Mouse (Mus musculus) induced T-regulatory cell, adult 2 months (primary cell): ENCODE results near the gene Cxcl10.
A peak's percentile ranks its signal among the peaks of the same experiment; 100 is the strongest.
"Not testable (repeated sequence)": the region's sequence is repeated elsewhere in the genome, so short reads cannot be mapped to it uniquely, and the experiment has no call there.

ENCODE experiments used
- DNase-seq: peaks from one replicate; pipeline ENCODE4 v3.0.0-alpha.2; 2012; ENCODE audit warnings: low read depth

Cxcl10 gene

GRCm38 (mm10) chr5:92369151-92369994 is 20.7 kb upstream of the Cxcl10 start:
- no peak for DNase-seq

- no peak for DNase-seq
These were observed 19.7 kb upstream of the Cxcl10 start for GRCm38 (mm10) chr5:92368392-92368791.

- no peak for DNase-seq
These were observed 17.9 kb upstream of the Cxcl10 start for GRCm38 (mm10) chr5:92366565-92366964.

- DNase-seq = no peak
These were observed 16.5 kb upstream of the Cxcl10 start for GRCm38 (mm10) chr5:92365146-92365705.

- no peak for DNase-seq
These were observed 15.3 kb upstream of the Cxcl10 start for GRCm38 (mm10) chr5:92364011-92364410.

- no peak for DNase-seq
These were observed 14.5 kb upstream of the Cxcl10 start for GRCm38 (mm10) chr5:92363179-92363578.

GRCm38 (mm10) chr5:92358767-92359455 is 10.2 kb upstream of the Cxcl10 start:
- no peak for DNase-seq

- DNase-seq = no peak
These were observed 9.3 kb upstream of the Cxcl10 start for GRCm38 (mm10) chr5:92358033-92358432.

- DNase-seq = peak; percentile 83
These were observed 4.8 kb upstream of the Cxcl10 start for GRCm38 (mm10) chr5:92353517-92353916.

GRCm38 (mm10) chr5:92352716-92353115 is 4.0 kb upstream of the Cxcl10 start:
- DNase-seq = not testable (repeated sequence)

- DNase-seq = no peak
These were observed 1.0 kb upstream of the Cxcl10 start for GRCm38 (mm10) chr5:92349731-92350130.

- no peak for DNase-seq
These were observed 3.7 kb downstream of the Cxcl10 start for GRCm38 (mm10) chr5:92345006-92345405.

GRCm38 (mm10) chr5:92340606-92341005 is 8.1 kb downstream of the Cxcl10 start:
- DNase-seq = no peak

- DNase-seq = peak; percentile 43
These were observed 11.9 kb downstream of the Cxcl10 start for GRCm38 (mm10) chr5:92336743-92337142.

GRCm38 (mm10) chr5:92332359-92332840 is 16.3 kb downstream of the Cxcl10 start:
- no peak for DNase-seq

GRCm38 (mm10) chr5:92331635-92332338 is 16.9 kb downstream of the Cxcl10 start, which contains the start of gene Art3:
Gene Art3 (plus strand): TSS chr5:92331827.
- DNase-seq = no peak

GRCm38 (mm10) chr5:92331122-92331521 is 17.6 kb downstream of the Cxcl10 start:
- DNase-seq = no peak

GRCm38 (mm10) chr5:92327929-92328328 is 20.8 kb downstream of the Cxcl10 start, which contains the start of gene Cxcl9:
Gene Cxcl9 (minus strand): TSS chr5:92328079.
- DNase-seq = no peak

- DNase-seq = peak; percentile 50
These were observed 21.3 kb downstream of the Cxcl10 start for GRCm38 (mm10) chr5:92327367-92327766.

GRCm38 (mm10) chr5:92323264-92323663 is 25.4 kb downstream of the Cxcl10 start:
- DNase-seq = no peak

GRCm38 (mm10) chr5:92322612-92323011 is 26.1 kb downstream of the Cxcl10 start:
- DNase-seq = no peak
